Mouse (Mus musculus) kidney, postnatal 10 days (tissue): ENCODE results near the gene R3hdml.

Experiments used
- DNase-seq: peaks from one replicate; pipeline ENCODE4 v3.0.0; 2021; ENCODE audit warnings: mixed read lengths

Gene R3hdml

GRCm38 (mm10) chr2:163540231-163541117 is 48.4 kb downstream of the R3hdml start:
- DNase-seq, result peak; percentile 74

GRCm38 (mm10) chr2:163541568-163542182 is 49.6 kb downstream of the R3hdml start:
- peak; percentile 65 for DNase-seq

- DNase-seq, result no peak
Observed at GRCm38 (mm10) chr2:163542674-163543073, 50.6 kb downstream of the R3hdml start.

- DNase-seq, result peak; percentile 75
Observed at GRCm38 (mm10) chr2:163546623-163547318, 54.7 kb downstream of the R3hdml start.

- DNase-seq, result no peak
Observed at GRCm38 (mm10) chr2:163548822-163549221, 56.7 kb downstream of the R3hdml start.

- peak; percentile 79 for DNase-seq
Observed at GRCm38 (mm10) chr2:163549786-163550185, 57.7 kb downstream of the R3hdml start.
